Mouse (Mus musculus) bone marrow macrophage, adult 2 months (primary cell): ENCODE data around the gene Cd6.

ENCODE experiments used
- CTCF ChIP-seq: IDR thresholded peaks from 2 replicates; pipeline ENCODE4 v1.5.1; 2012; ENCODE audit warnings: low read depth, mild to moderate bottlenecking, low read length, moderate library complexity
- POLR2A ChIP-seq: IDR thresholded peaks from 2 replicates; pipeline ENCODE4 v1.6.1; 2012; ENCODE audit warnings: mild to moderate bottlenecking, low read depth, low read length, borderline replicate concordance

DNA sequence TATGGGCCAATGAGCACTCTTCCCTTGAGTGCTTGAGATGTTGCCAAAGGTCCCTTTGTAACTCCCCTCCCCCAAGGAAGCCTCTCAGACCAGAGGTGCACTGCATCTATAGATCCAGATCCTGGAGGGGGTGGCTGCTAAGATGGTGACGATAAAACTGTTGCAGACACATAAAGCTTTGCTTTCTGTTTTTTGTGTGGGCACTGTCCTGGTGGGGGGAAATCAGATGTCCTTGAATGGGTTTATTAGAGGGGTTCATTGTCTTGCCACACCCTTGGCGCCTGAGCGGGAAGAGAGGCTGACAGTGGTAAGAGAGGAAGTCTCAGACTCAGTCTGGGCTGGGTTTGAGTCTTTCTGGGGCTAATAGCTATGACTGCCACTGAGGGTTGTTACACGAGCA, 46.7 kb downstream of the Cd6 start:
- no peak for TF ChIP-seq CTCF
- no peak for TF ChIP-seq POLR2A
